Mouse (Mus musculus): ENCODE measurements around the gene Slc16a1.

The Slc16a1 gene

DNA sequence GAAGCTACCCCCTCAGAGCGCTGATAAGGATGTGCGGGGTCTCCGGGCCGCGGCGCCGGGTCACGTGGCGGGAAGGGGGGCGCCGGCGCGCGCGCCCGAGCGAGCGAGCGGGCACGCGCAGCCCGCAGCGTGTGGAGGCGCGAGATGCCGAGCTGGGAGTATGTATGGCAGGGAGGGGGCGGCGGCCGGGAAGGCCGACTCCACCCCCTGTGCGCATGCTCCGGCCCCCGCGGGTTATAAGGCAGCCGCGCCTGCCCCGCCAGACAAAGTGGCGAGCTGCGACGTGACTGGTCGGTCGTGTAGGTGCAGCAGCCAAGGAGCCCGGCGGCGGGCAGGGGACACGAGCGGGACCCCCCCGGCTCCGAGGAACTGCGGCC is at the start of gene Slc16a1:
Gene Slc16a1 (plus strand): TSS at position 266 of the 377 bp plus-strand sequence.
- peak; percentile 82 for DNase-seq (ENCODE audit: low read depth)

DNA sequence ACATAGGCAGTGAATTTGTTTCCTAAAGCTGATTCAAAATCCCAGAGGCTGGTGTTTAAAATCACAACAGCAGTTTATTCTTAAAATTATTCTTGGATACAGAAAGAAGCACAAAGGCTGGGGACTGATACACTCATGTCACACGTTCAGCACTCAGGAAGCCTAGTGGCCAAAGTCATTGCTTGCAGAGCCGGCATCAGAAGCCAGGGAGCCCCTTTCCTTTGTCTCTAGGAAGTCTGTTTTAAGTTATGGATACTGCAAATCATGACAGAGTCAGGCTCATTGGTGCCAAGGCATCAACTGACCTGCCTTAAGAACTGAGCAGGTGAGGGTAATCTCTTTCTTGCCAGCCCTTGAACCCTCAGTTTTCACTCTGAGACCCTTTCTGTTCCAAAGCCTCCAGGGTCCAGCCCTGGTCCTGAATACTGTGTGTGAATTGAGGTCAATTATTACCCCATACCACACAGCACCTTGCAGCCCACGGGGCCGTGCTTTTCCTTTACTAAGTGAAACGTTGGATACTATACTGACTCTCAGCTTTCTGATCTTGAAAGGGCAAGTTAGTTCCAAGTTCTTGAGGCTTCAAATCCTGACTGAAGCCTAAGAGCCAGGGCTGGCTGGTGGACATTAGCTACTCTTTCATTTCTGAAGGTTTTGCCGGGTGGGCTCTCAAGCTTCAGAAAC is 41.9 kb upstream of the Slc16a1 start:
- DNase-seq (ENCODE audit: low read depth) = no peak

DNA sequence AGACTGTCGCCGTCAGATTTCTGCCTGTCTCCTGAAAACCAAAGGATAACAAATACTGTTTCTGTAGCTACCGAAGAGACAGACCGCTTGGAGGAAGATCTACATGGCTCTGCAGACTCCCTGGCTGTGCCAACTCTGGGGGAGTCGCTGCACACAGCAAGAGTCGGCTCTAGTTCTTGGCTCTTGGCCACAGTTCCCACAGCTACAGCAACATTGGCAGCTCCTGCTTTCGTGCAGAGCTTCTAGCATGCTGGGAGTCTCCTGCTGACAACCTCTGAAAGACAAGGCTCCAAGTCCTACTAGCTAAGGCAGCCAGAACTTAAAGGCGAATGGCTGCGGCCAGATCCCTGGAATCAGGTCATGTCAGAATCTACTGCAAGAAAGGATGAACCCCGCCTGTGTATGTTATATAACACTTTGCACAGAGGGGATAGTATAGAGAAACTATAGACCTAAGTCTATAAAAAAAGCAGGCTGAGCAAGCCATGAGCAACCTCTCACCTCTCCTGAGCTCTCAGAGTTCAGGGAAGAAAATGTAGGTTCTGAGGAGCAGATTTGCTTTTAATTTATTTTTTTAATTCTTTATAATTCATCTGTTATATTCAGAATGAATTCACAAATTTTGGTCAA is 41.2 kb upstream of the Slc16a1 start:
- no peak for DNase-seq (ENCODE audit: low read depth)

DNA sequence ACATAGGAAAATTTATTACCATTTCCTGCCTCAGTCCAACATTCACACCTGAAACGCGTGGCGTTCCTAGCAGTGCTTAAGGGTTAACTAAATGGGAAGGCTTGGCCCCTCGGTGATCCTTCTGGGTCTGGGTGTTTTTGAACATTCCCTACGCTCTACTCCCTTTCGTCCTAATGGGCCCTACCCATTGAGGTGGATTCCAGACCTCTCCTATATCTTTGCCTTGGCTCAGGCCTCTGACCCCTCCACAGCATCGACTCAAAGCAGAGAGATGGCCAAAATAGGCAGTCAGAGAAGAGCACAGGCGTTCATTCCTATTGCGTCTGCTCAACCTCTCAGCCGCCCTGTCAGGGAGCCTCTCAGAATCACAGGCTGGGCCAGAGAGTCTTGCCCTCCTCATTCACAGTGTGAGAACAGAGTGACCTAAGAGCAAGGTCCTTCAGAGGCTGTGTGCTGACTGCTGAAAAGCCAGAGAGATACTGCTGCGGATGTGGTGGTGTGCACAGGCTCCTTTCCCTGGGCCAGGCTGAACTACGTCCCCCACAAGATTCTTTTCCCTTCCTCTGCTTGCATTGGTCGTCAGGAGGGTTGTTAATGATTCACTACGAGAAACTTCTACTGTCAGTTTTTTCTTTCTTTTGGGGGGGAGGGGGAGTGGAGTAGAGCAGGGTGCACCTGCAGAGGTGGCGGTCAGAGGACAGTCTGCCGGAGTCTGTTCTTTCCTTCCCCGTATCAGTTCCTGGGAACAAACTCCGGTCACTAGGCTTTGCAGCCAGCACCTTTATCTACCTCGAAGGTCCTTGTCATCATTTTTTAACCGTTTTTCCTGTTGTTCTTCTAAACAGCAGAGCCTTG is 38.9 kb upstream of the Slc16a1 start:
- DNase-seq (ENCODE audit: low read depth) = no peak

DNA sequence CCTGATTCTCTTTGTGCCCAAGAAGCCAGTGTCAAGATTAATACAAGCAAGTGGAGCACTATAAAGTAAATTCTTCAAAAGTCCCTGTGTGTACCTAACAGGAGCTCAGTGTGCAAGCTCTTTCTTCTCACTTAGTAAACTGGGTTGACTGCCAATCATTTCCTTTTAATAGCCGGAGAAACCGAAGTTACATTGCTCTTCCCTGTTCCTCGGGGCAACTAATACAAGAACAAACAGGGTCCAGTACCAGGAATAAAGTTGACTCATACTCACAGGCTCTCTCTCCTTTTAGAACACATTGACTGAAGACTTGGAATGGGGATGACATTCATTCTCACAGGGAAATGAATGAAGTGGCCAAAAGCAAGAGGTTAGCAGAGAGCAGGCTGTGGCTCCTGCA is 37.8 kb upstream of the Slc16a1 start:
- no peak for DNase-seq (ENCODE audit: low read depth)

DNA sequence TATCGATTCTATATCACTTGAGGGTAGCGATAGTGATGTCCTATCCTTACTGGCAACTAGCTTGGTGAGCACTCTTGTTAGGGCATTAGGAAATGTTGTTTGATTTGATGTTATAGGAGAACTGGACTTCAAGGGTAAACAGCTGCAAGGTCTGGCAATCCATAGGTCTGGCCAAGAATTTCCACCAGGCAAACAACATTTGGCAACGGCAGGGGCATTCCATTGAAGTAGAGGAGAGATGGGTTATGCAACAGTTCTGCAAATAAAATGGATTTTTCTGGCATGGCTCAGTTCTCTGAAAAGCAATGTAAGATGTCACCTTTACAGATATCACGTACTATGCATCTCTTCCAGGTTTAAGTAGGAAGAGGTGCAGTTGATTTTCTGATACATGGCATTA is 36.8 kb upstream of the Slc16a1 start:
- DNase-seq (ENCODE audit: low read depth) = no peak

DNA sequence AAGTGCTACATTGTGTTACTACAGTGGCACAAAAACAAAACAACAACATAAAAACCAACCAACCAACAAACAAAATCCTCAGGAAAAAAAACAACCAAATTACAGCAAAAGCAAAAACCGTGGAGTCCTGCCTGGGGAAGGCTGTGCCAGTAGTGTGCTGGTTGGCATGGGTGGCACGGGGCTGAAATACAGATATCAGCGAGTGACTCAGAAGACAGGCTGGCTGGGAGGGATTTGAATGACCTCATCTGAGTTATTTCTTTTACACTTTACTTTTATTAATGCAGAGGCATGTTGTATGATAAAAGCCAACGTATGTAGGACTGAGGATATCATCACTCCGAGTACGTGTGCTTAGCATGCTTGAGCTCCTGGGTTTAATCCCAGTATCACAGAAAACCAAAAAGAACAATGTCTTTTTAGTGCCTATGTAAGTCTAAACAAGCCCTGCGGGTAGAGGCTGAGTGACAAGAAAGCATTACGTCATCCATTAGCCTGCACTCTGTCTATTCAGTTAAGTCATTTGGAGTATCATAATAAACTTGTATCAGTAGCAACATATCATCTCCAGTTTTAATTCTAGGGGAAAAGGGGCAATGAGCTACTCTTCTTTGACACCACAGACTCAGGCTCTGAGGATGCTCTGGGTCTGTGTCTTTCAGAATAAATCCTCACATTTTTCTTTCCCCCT is 28.6 kb upstream of the Slc16a1 start:
- no peak for DNase-seq (ENCODE audit: low read depth)

DNA sequence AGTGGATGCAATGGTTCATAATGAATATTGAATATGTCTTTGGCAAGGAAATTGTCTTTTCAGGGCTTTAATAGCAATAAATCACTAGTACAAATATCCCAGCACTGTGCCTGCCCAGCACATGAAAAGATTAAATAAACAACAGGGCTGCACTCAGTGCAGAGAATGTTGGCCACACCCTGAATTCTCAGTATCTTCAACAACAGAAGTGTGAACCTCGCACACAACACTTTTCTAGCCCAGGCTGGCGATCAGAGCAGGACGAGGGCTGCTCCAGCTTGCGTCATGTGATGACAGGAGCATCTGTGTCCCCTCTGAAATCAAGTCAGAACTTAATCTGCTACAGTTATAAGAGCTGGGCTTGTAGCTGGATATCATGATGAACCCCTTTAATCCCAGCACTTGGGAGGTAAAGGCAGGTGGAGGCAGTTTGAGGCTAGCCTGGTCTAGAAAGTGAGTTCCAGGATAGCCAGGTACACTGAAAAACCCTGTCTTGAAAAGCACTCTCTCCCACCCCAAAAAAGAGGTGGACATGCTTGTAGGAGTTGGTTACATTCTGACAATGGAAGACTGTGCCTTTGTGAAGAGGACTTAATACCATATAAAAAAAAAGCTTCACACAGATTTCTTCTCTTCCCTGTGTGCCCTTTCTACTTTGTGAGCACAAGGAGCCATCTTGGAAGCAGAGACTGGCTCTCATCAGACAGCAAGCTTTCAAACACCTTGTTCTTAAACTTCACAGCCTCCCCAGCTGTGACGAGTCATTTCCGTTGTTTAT is 27.8 kb upstream of the Slc16a1 start:
- no peak for DNase-seq (ENCODE audit: low read depth)

DNA sequence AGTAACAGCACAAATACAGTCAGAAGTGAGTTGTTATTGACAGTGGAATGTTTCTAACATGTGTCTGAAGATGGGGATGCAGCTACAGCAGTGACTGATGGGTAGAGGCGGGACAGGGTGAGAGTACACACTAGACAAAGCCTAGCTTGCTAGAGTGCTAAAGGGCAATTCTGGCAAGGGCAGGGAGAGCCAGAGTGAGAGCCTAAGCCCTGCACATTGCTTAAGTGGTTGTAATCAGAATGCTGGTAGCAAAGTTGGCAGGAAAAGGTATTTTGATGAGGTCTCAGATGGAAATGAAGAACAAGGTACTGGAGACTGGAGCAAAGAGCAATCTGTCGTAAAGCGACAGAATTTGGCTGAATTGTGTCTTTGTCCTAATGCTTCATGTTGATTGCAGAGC is 26.5 kb upstream of the Slc16a1 start:
- no peak for DNase-seq (ENCODE audit: low read depth)

DNA sequence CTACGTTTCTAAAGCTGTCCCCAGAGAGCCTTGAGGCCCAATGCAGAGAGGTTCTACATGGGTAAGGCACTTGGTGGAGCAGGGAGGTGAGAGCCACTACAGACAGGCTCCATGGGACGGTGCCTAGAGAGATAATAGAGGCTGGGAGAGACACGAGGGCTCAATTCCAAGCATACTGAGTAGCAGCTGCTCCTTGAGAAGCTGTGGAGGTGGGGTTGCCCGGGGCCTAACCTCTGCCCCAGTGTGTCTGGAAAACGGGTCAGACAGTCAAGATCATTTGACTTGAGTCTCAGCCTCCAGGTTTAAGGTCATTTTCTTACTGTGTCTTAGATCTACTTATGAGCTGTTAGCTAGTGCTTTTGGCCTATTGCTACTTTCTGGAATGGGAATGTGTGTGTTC is 25.4 kb upstream of the Slc16a1 start:
- DNase-seq (ENCODE audit: low read depth) = no peak

DNA sequence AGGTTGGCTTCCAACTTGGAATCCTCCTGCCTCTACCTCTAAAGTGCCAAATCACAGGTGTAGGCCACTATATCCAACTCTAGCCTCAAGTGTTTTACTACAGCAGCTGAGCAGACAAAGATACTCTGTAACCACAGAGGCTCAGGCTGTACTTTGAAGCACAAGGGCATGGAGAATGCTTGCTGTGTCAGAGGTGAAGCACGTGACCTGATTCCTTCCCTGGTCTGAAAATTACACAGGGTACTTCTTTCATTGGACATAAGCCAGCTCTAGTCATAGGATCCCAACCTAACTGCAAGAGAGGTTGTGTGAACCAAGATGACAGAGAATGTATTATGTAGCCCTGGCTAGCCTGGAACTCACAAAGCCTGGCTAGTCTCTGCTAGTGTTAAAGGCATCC is 24.4 kb upstream of the Slc16a1 start:
- no peak for DNase-seq (ENCODE audit: low read depth)

DNA sequence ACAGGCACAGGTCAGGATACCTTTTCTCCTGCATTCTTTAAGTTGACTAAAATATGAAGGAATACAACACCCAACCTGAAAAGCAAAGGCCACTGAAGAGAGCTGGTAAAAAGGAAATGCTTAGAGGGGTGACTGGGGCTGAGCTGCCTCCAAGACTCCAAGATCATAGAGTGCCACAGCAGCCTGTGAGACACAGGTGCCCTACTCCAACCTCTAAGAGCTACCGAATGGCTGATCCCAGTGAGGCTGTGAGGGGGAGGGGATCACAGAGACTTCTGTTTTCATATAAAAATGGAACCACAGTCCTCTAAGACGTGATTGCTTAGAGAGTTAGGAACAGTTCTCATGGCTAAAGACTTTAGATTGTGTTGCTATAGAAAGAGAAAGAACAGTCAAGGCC is 23.3 kb upstream of the Slc16a1 start:
- DNase-seq (ENCODE audit: low read depth) = no peak

DNA sequence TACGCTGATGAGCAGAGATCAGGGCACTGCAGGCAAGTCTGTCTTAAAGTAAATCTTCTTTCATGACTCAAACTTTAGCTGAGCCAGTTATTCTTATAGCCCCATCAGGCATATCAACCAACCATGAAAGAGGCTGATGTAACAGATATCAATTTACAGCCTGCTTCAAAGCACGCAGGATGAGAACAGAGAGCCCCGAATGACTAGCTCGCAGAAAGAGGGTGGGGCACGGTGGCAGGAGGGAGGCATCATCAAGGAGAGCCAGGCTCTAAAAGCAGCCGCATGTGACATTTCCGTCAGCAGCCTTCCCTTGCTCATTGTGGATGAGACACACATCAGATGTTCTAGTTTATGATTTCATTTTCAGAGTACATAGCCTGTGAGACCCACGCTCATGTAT is 22.3 kb upstream of the Slc16a1 start:
- DNase-seq (ENCODE audit: low read depth) = no peak

DNA sequence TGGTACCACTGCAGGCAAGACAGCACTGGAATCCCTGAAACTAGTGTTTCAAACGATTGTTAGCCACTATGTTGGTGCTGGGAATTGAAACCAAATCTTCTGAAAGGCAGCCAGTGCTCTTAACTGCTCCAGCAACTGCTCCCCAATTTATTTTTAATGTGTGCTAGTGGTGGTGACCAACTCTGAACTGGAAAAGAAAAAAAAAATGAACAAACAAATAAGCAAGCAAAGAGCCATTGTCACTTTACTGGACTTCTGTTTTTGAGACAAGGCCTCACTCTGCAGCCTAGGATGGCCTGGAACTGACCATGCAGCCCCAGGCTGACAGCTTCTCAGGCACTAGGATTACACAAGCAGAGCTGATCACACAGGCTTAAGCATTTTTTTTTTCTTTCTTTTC is 16.6 kb upstream of the Slc16a1 start:
- DNase-seq (ENCODE audit: low read depth) = no peak

DNA sequence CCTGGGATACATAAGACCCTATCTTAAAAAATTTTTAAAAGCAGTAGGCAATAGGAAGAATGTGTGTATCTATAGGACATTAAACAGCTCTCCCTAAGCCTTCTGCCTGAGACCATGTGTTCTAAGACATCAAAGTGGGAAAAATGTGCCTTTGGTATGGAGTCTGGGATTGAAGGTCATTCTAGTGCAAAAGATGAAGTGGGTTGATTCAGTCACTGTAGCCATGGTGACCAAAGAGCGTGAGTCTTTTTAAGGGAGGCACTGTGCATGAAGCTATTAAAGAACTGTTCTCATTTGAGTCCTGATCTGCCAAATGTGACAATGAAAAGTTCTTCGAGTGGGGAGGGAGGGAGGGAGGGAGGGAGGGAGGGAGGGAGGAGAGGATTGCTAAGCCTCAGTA is 8.7 kb upstream of the Slc16a1 start:
- DNase-seq (ENCODE audit: low read depth) = no peak

DNA sequence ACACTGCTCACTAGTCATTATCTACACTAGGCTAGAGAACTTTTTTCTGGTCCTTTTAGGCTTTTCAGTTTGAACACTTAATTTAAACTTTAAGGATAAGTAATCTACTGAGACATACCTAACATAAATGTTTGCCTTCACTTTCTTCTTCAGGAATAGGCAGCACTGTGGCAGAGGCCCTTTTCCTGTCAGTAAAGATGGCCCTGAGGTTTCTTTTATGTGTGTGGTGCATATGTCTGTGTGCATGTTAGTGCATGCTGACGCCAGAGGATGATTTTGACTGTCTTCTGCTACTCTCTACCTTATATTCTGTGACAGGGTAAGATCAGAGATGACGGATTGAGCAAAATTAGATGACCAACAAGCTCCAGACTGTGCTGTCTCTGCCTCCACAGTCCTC is 7.5 kb upstream of the Slc16a1 start:
- DNase-seq (ENCODE audit: low read depth) = no peak

DNA sequence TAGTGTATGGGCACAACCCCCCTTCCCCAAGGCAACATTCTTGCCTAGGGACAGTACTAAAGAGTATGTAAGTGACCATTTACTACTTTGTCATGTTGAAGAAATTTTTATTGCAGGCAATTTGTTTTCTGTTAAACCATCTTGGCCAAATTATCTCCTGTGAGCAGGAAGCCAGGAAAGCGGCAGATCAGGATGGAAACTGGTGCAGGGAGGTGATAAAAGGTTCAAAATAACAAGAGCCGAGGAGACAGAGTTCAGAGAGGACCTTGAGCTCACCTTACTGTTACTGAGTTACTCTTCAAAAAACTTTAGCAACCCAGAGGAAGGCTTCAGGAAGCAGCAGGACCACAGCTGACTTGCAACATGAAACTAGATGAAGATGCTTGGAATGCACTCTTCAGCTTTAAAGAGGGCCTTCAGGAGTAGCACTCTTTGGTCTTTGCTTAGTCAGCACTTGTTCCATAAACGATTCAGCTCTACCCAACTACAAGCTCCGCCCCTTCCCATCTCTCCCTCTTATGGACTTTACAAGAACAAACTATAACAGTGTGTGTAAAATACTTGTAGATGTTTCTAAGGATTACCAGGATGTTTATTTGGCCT is 5.8 kb upstream of the Slc16a1 start:
- no peak for DNase-seq (ENCODE audit: low read depth)

DNA sequence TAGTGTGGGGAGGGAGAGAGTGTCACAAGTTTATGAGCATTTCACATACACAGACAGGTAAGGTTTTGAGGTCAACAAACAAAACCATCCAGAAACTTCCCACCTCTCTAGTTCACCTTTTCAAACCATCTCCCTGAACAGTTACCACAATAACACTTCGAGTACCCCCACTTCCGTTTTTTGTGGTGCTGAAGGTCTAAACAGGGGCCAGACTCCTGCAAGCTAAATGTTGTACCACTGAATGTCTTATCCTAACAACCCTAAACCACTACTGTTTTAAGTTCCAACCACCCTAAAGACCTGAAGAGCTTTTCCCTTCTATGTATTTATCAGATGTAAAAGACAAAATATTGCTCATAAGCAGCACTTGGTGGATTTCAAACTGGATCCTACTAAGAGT is 2.0 kb upstream of the Slc16a1 start:
- DNase-seq (ENCODE audit: low read depth) = no peak

DNA sequence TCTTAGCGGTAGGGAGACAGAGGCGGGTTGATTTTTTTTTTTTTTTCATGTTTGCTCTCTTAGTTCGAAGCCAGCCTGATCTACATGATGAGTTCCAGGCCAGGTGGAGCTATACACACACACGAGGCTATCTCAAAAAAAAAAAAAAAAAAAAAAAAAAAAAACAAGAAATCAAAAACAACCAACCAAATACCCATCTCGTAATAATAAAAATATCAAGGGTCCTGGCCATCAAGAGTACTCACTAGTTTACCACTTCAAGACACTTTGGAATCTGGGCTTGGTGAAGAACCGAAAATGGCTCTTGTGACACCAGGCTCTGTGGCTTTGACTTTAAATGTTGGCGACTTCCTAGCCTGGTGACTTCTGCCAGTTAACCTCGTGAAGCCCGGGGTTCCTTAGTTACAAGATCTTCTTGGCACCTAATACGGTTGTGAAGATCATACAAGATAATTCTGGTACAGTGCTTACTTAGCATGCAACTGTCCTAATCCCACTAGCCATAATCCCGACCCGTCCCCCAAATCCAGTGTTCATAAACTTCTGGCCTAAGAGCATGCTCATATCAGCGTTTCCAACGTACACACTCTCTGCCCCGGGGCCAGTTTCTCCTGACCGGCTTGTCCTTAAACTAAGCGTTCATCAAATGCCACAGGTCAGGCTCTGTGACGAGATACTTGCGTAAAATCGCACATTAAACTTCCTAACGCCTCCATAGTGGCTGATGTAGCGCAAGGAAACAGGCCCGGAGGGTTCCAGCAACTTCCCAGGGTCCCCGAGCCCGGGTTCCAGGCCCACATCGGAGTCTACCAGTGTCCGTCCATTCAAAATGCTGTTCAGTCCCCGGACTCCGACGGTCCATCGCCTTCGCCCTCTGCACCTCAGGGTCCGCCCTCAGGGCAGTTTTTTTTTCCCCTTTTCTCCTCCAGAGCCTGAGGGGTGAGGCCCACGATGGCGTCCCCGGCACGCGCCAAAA is 753 bp upstream of the Slc16a1 start:
- DNase-seq (ENCODE audit: low read depth) = peak; percentile 24
